19 mouse cellular contexts compared by ENCODE assay signal in genomic region chr13:94565176-94565575, GRCm38 (mm10).
"Had no signal": no experiment of that assay in that cellular context is flagged by ENCODE, and none has a peak within 500 bp of the region (broad histone marks: within the 10 kb centered on the region; RNA-seq: fewer than 3 reads in every experiment).

No protein-coding gene starts in this region.

- H3K27me3 ChIP-seq: kidney, embryonic 15.5 days; limb, embryonic 13.5 days; liver, embryonic 13.5 days had no signal

- H3K27ac ChIP-seq: kidney, embryonic 15.5 days; limb, embryonic 10.5 days; limb, embryonic 13.5 days; liver, embryonic 13.5 days; neural tube, embryonic 12.5 days had no signal

- H3K9ac ChIP-seq: kidney, embryonic 15.5 days; limb, embryonic 13.5 days; liver, embryonic 13.5 days; neural tube, embryonic 12.5 days had no signal

- H3K4me3 ChIP-seq: kidney, embryonic 15.5 days; limb, embryonic 10.5 days; limb, embryonic 13.5 days; liver, embryonic 13.5 days; neural tube, embryonic 12.5 days had no signal

- H3K4me2 ChIP-seq: kidney, embryonic 15.5 days; limb, embryonic 13.5 days; liver, embryonic 13.5 days; midbrain, embryonic 11.5 days; neural tube, embryonic 12.5 days had no signal

- ATAC-seq: intestine, postnatal 0 days had no signal

- H3K9me3 ChIP-seq: kidney, embryonic 15.5 days; limb, embryonic 10.5 days; limb, embryonic 13.5 days; liver, embryonic 13.5 days; neural tube, embryonic 12.5 days had no signal

- H3K4me1 ChIP-seq: limb, embryonic 13.5 days had no signal

- H3K36me3 ChIP-seq: neural tube, embryonic 12.5 days had no signal

- DNase-seq: kidney, adult 8-10 months; kidney, postnatal 10 days; kidney, postnatal 36 days; layer of hippocampus, adult 9-11 months; liver; liver, embryonic 13.5 days; lung, adult 2 months; lung, postnatal 14 days; lung, postnatal 4 days; midbrain, embryonic 14.5 days; right cerebral cortex, postnatal 25 days; spleen, adult 18-20 months; thymus, postnatal 36 days had no signal
